Mouse (Mus musculus) myocyte (in vitro differentiated cells): Measurements from ENCODE around the gene 1700023F06Rik.
"Not testable (repeated sequence)": the region's sequence is repeated elsewhere in the genome, so short reads cannot be mapped to it uniquely, and the experiment has no call there.

Experiments
- E2F4 ChIP-seq: IDR thresholded peaks from one replicate; pipeline ENCODE4 v1.6.1; 2011; ENCODE audit warnings: mild to moderate bottlenecking, control low read depth, moderate library complexity; ENCODE audit not compliant: insufficient read depth
- MYOG ChIP-seq, 3 experiments: IDR thresholded peaks; one replicate each; pipeline ENCODE4 v1.6.1; 2011; ENCODE audit warnings: control low read depth in 2 of 3, low read depth in 2 of 3, mild to moderate bottlenecking in 2 of 3; ENCODE audit not compliant: insufficient read length in 2 of 3, control insufficient read depth in 1 of 3, insufficient read depth in 1 of 3
- POLR2A ChIP-seq: IDR thresholded peaks from one replicate; pipeline ENCODE4 v1.6.1; 2011; ENCODE audit warnings: low read depth, mild to moderate bottlenecking, control low read depth, moderate library complexity; ENCODE audit not compliant: insufficient read length

- TF ChIP-seq POLR2A; MYOG (IDR thresholded peaks at IDR 0.05; ENCODE audit: control insufficient read depth in 1 of 3, insufficient read depth in 1 of 3, insufficient read length in 2 of 3, low read depth in 2 of 3); E2F4: not testable (repeated sequence)
Observed at GRCm38 (mm10) chr11:103222718-103223117, 14.4 kb upstream of the 1700023F06Rik start.
